Mouse (Mus musculus) stomach, postnatal 0 days (tissue): ENCODE results near the gene 4933427D14Rik. TPM values are rescaled to one million over a fixed set of nuclear protein-coding genes. Genes with fewer than 3 reads are reported as not detected.

Source experiments
- ATAC-seq: fragments of 200-750 bp; cut with Nextera tagmentation; 2 replicates; pipeline ENCODE4 v1.8.0; 2017; ENCODE audit not compliant: low FRiP score, low TSS enrichment
- DNase-seq: peaks from one replicate; pipeline ENCODE4 v3.0.0-alpha.2; 2016; ENCODE audit warnings: low spot score
- H3K27ac ChIP-seq: fragments of 300-500 bp; sonication (generic); replicated peaks from 2 replicates; pipeline ENCODE4 v1.5.1; 2014; ENCODE audit warnings: mild to moderate bottlenecking, control low read depth
- H3K27me3 ChIP-seq: fragments of 300-500 bp; sonication (generic); 2 replicates; pipeline ENCODE4 v1.6.1; 2014; ENCODE audit warnings: low read length; ENCODE audit not compliant: control insufficient read depth, insufficient read depth
- H3K36me3 ChIP-seq: fragments of 300-500 bp; sonication (generic); 2 replicates; pipeline ENCODE4 v1.6.1; 2014; ENCODE audit warnings: low read length, mixed read lengths; ENCODE audit not compliant: control insufficient read depth, insufficient read depth
- H3K4me1 ChIP-seq: fragments of 300-500 bp; sonication (generic); replicated peaks from 2 replicates; pipeline ENCODE4 v1.6.1; 2014; ENCODE audit warnings: antibody characterized with exemption; ENCODE audit not compliant: control insufficient read depth, insufficient read depth
- H3K4me2 ChIP-seq: fragments of 300-500 bp; sonication (generic); replicated peaks from 2 replicates; pipeline ENCODE4 v1.6.1; 2014; ENCODE audit warnings: low read depth, mild to moderate bottlenecking, control low read depth, moderate library complexity
- H3K4me3 ChIP-seq: fragments of 300-500 bp; sonication (generic); 2 replicates; pipeline ENCODE4 v1.5.1; 2014; ENCODE audit warnings: low read depth, low read length, control low read depth
- H3K9ac ChIP-seq: fragments of 300-500 bp; sonication (generic); 2 replicates; pipeline ENCODE4 v1.6.1; 2014; ENCODE audit warnings: mild to moderate bottlenecking, low read length, control low read depth, mixed read lengths
- H3K9me3 ChIP-seq: fragments of 300-500 bp; sonication (generic); 2 replicates; pipeline ENCODE4 v1.6.1; 2016; ENCODE audit warnings: low read length; ENCODE audit not compliant: control insufficient read depth
- CTCF ChIP-seq: IDR thresholded peaks from 2 replicates; pipeline ENCODE4 v1.5.1; 2016; ENCODE audit warnings: antibody characterized with exemption, low read depth, mild to moderate bottlenecking, moderate library complexity
- EP300 ChIP-seq: optimal IDR thresholded peaks from 2 replicates; pipeline ENCODE3; 2016; ENCODE audit warnings: antibody characterized with exemption
- WGBS: fragments of 180-500 bp; shearing (Covaris S2); extraction: QIAGEN DNeasy Blood & Tissue Kit; methylation state at CpG from one replicate; pipeline ENCODE4 v1.1.7; 2014; 5-methylcytosine and 5-hydroxymethylcytosine counted together
- polyA plus RNA-seq: library from polyadenylated mRNA; unstranded; fragments of >200 nt; fragmentation: Nextera tagmentation; extraction: Ambion mirVana; gene quantifications from 2 replicates; pipeline ENCODE4 v1.2.1, GENCODE M21; 2015

The 4933427D14Rik gene
- polyA plus RNA-seq, 1 experiment from 2014 or later: 7.2 TPM

DNA sequence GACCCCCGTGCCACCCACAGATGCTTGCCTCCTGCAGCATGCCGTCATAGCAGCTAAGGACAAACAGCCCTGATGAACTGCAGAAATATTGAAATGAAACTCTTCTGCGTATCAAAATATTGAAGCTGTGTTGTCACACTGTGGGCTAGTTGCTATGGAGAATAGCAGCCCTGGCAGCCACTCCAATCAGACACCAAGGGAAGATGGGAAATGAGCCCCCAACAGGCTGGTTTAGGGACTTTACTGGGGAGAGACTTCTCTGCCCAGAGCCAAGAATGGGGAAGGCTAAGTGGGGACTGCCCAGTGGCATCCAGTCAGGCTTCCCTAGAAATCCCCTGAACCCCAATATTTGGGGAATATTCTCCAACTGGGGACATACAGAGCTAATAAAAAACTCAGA is 88.6 kb downstream of the 4933427D14Rik start:
- WGBS: 85% methylated on average over 3 of the region's 3 CpGs
- H3K9ac ChIP-seq: no peak overlapping the region
- H3K4me3 ChIP-seq: no peak overlapping the region
- H3K9me3 ChIP-seq: no peaks in the 10 kb centered on the region
- DNase-seq (no peak), ATAC-seq (no peak)
- H3K4me2 ChIP-seq: no peak overlapping the region
- no peaks in the 10 kb centered on the region for H3K4me1 ChIP-seq
- no peaks in the 10 kb centered on the region for H3K36me3 ChIP-seq
- no peaks in the 10 kb centered on the region for H3K27me3 ChIP-seq
- TF ChIP-seq EP300 (no peak), CTCF (no peak)
- H3K27ac ChIP-seq: no peak overlapping the region

DNA sequence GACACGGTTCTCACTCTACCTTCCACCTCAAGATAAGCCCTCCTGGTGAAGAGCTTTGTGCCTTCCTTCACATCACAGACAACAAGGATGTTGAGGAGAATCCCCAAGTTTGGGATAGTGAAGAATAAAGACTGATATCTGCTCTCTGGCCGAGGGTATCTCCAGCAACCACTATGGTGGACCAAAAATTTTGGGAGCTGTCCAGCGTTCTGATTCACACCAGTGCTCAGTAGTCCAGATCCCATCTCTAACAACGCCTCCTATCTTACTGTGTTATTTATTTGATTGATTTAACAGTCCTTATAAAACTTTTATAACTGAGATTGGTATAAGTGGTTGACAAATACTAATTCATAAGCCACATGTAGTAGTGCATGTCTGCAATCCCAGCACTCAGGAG is 94.0 kb downstream of the 4933427D14Rik start:
- no peaks in the 10 kb centered on the region for H3K27me3 ChIP-seq
- no peak for DNase-seq
- no peak overlapping the region for H3K4me3 ChIP-seq
- TF ChIP-seq CTCF (no peak), EP300 (no peak)
- no peak for ATAC-seq
- WGBS: 60% methylated on average over 4 of the region's 4 CpGs
- H3K9me3 ChIP-seq: no peaks in the 10 kb centered on the region
- H3K4me2 ChIP-seq: no peak overlapping the region
- H3K4me1 ChIP-seq: no peaks in the 10 kb centered on the region
- H3K36me3 ChIP-seq: no peaks in the 10 kb centered on the region
- H3K27ac ChIP-seq: no peak overlapping the region
- no peak overlapping the region for H3K9ac ChIP-seq

DNA sequence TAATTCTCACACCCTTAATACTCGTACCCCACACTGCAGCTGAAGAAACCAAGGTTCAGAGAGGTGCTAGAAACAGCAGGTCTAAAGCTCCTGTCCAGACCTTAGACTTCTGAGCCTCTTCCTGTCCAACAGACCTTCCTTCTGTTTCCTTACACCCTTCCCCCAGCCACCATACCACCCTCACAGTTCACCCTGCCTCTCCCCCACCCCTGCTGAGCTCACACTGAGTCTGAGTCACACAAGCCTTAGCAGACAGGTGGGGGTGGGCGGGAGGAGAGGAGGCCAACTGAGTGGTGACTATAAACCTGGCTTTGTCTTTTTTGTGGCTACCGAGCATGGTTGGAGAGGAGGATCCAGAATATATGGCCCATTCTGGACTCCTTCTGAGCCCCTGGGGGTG is 96.5 kb downstream of the 4933427D14Rik start:
- WGBS: 38% methylated on average over 3 of the region's 3 CpGs
- no peak overlapping the region for H3K27ac ChIP-seq
- H3K27me3 ChIP-seq: no peaks in the 10 kb centered on the region
- no peak overlapping the region for H3K4me2 ChIP-seq
- no peaks in the 10 kb centered on the region for H3K4me1 ChIP-seq
- H3K4me3 ChIP-seq: no peak overlapping the region
- no peak for ATAC-seq
- no peaks in the 10 kb centered on the region for H3K9me3 ChIP-seq
- H3K36me3 ChIP-seq: no peaks in the 10 kb centered on the region
- no peak overlapping the region for H3K9ac ChIP-seq
- no peak for TF ChIP-seq EP300
- no peak for TF ChIP-seq CTCF
- DNase-seq: no peak

DNA sequence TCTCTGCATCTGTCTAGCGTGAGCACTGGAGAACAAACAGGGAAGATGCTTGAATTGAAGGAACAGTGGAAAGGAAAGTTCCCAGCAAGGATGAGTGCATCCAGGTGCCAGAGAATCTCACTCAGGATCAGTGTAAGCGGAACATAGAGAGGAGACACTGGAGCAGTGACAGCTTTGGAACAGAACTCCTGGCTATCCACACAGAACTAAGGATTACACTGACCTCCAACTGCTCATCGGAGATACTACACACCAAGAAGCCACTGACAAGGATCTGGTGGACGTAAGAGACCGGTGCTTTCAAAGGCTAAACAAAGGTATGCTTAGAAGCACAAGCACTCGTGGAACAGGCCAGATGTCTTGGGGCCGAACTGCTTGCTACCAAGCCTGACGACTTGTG is 103.0 kb downstream of the 4933427D14Rik start:
- 69% methylated on average over 8 of the region's 8 CpGs for WGBS
- Histone ChIP-seq H3K4me3 (no peak overlapping the region), H3K27ac (no peak overlapping the region), H3K4me2 (no peak overlapping the region), H3K36me3 (no peaks in the 10 kb centered on the region), H3K9ac (no peak overlapping the region), H3K27me3 (no peaks in the 10 kb centered on the region), H3K4me1 (no peaks in the 10 kb centered on the region), H3K9me3 (no peaks in the 10 kb centered on the region)
- ATAC-seq (no peak), DNase-seq (no peak)
- TF ChIP-seq CTCF (no peak), EP300 (no peak)

Other genes starting within 250 kb of the 4933427D14Rik start
- gene Aipl1, start 169.9 kb downstream of the 4933427D14Rik start, polyA plus RNA-seq: 0.16 and 0.27 TPM in 2 replicates
- 18.0 and 22.2 TPM in 2 replicates for gene Pimreg, start 165.4 kb downstream of the 4933427D14Rik start, polyA plus RNA-seq
- 1.2 and 1.3 TPM in 2 replicates for gene Pitpnm3, start 71.7 kb downstream of the 4933427D14Rik start, polyA plus RNA-seq
- gene Gm43951, start 619 bp downstream of the 4933427D14Rik start, polyA plus RNA-seq: 0.06 and 0.10 TPM in 2 replicates
- gene Txndc17, start 88 bp upstream of the 4933427D14Rik start, polyA plus RNA-seq: 271 TPM in 2 replicates
- 25.8 and 28.1 TPM in 2 replicates for gene Med31, start 8.1 kb upstream of the 4933427D14Rik start, polyA plus RNA-seq
- 0.06 and 0.12 TPM in 2 replicates for gene Slc13a5, start 59.8 kb upstream of the 4933427D14Rik start, polyA plus RNA-seq
- gene Xaf1, start 94.2 kb upstream of the 4933427D14Rik start, polyA plus RNA-seq: 22.6 and 23.3 TPM in 2 replicates
- gene Fbxo39, start 107.0 kb upstream of the 4933427D14Rik start, polyA plus RNA-seq: not detected in 2 replicates
- gene Tekt1, start 155.0 kb upstream of the 4933427D14Rik start, polyA plus RNA-seq: 0.13 TPM in 1 of 2 replicates, not detected in the other
- gene Smtnl2, start 204.3 kb upstream of the 4933427D14Rik start, polyA plus RNA-seq: 25.8 and 26.9 TPM in 2 replicates
- gene Ggt6, start 228.1 kb upstream of the 4933427D14Rik start, polyA plus RNA-seq: 12.9 and 13.0 TPM in 2 replicates
- gene Mybbp1a, start 233.9 kb upstream of the 4933427D14Rik start, polyA plus RNA-seq: 52.2 and 57.6 TPM in 2 replicates